Mouse (Mus musculus): ENCODE measurements around the gene Ttc13.

The Ttc13 gene

DNA sequence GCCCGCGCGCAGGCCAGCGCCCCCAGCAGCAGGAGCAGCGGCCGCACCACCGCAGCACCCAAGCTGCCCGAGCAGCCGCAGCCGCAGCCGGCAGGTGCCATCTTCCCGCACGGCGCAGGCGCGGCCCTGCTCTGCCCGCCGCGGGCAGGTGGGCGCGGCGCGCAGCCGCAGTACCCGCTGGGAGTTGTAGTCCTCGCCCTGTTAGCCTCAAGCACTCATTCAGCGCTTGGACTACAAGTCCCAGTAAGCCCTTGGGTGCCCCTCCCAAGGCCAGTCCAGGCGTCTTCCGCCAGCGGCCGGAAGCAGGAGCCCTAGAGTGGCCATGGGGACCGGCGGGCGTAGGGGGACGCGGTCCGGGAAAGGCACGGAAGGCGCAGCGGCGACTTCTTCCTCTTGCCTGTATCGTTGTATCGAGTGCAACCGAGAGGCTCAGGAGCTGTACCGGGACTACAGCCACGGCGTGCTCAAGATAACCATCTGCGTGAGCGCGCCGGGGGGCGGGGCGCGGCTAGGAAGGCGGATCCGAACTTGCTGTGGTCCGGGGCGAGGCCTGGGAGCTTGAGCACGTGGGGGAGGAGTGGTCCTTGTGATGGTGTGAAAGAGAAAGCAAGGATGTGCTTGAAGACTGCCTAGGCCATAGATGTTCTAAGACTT is at the start of gene Ttc13, which contains the start of gene Arv1:
Gene Ttc13 (minus strand): TSS at position 122 of the 654 bp plus-strand sequence.
Gene Arv1 (plus strand): TSS at position 278 of the 654 bp plus-strand sequence.
- DNase-seq (ENCODE audit: low read depth, low spot score): peak; percentile 98

DNA sequence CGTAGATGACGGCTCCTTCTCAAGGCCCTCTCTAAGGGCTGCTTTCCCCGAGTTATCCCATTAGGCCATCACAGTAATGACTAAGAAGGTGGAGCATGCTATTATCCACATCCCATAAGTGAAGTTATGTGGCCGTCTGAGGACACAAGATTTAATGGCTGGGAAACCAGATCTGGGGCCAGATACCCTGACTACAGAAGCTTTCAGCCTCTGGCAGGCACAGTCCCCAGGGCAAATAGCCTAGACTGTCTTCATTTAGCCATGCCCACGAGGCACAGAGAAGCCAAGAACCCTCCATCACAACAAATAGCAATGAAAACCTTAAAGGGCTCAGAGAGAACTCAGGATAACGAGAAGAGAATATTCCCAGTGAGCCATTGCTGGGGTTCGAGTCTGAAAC is 41.3 kb upstream of the Ttc13 start:
- DNase-seq (ENCODE audit: low read depth, low spot score): no peak

- DNase-seq (ENCODE audit: low read depth, low spot score): peak; percentile 78
Measured at GRCm38 (mm10) chr8:124758544-124758943, 36.8 kb upstream of the Ttc13 start.

GRCm38 (mm10) chr8:124756601-124757000 is 34.8 kb upstream of the Ttc13 start:
- DNase-seq (ENCODE audit: low read depth, low spot score): no peak

DNA sequence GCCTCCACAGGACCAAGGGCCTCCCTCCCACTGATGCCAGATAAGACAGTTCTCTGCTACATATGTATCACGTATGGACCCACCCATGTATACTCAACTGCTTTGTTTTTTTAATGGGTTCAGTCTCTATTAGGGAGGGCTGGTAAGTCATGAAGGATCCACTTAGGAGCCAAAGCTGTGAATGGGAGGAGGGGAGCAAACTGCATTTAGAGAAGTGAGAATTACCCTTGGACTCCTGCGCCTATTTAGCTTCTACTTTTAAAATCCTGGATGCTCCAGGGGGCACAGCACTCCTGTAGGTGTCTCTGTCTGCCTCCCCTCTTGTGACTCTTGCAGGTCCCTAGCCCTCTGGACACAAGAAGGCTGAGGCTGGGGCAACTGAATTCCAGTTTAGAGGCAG is 34.4 kb upstream of the Ttc13 start:
- no peak for DNase-seq (ENCODE audit: low read depth, low spot score)

- DNase-seq (ENCODE audit: low read depth, low spot score): no peak
Measured at GRCm38 (mm10) chr8:124755481-124755880, 33.7 kb upstream of the Ttc13 start.

DNA sequence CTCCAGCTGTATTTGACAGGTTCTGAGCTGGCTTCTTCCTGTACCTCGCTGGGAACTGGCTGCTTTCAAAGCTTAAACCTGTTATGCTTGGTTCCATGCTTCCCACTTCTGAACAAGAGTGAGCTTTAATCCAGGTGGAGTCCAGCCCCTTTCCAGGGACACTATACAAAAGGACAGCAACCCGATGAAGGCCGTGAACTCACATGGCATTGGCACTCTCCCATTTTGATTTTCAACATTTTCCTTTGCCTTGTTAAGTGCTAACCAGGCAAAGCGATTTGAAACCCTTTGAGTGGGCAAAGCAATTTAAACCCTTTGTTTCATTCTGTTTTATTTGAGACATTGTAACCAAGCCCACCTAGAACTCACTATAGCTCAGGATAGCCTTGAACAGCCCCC is 33.0 kb upstream of the Ttc13 start:
- DNase-seq (ENCODE audit: low read depth, low spot score): no peak

GRCm38 (mm10) chr8:124754101-124754791 is 32.5 kb upstream of the Ttc13 start:
- no peak for DNase-seq (ENCODE audit: low read depth, low spot score)

GRCm38 (mm10) chr8:124752325-124752862 is 30.6 kb upstream of the Ttc13 start:
- no peak for DNase-seq (ENCODE audit: low read depth, low spot score)

DNA sequence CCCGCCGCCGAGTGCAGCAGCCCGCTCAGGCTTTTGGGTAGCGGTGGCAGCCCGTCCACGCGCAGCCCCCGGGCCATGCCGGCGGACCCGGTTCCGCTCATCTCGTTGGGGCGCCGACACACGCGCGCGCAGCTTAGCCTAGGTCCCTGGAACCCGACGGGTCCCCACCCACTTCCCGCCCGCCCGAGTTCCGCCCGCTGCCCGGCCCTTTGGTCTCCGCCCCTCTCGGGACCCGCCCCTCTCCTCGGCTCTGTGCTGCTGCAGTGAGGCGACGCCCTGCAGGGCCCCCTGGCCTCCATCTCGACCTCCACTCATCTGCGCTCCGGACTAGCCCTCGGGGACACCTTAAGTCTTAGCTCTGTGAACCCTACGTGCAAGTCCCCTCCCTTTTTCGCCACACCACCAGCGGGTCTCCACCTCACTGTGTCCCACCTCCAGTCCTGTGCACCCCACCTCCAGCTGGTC is 30.0 kb upstream of the Ttc13 start, which contains the start of gene Fam89a:
Gene Fam89a (minus strand): TSS at position 124 of the 465 bp plus-strand sequence.
- DNase-seq (ENCODE audit: low read depth, low spot score): peak; percentile 85

GRCm38 (mm10) chr8:124751191-124751590 is 29.4 kb upstream of the Ttc13 start:
- peak; percentile 51 for DNase-seq (ENCODE audit: low read depth, low spot score)

DNA sequence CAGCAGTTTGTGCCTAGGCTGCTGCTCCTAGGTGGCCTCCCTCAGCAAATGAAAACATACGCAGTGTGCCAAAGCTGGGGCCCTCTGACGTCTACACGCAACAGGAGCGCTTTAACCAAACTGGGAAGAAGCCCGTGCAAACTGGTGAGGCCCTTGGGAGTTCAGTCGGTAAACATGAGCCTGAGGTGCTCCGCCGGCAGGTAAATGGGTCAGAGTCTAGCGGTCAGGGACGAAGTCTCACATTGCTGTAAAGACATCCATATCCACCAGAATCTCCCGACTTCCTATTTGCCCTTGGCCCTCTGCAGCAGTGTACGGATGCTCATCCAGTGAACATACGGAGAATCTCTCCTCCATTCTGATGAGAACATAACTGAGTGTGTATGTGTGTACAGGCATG is 24.9 kb upstream of the Ttc13 start:
- DNase-seq (ENCODE audit: low read depth, low spot score): no peak

GRCm38 (mm10) chr8:124739268-124739667 is 17.5 kb upstream of the Ttc13 start:
- peak; percentile 72 for DNase-seq (ENCODE audit: low read depth, low spot score)

DNA sequence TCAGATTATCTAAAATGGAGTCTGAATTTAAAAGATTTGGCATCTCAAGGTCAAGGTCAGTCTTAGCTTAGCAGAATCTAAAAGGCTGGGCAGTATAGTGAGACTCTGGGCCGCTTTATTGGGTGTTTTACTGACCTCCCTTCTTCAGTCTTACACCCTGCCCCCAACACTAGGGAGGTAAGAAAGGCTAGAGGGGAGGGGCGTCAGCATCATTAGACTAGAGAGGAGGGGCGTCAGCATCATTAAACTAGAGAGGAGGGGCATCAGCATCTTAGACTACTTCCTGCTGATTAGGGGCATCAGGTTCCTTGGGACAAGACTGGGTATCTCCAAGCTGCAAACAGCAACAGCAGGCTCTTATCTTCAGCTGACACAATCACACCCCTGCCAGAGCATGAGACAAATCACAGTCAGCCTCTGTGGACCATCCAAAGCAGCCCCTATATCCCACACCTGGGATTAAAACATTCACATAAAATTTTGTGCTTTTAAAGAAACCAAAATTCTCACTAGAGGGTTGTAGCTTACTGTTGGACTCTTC is 13.7 kb upstream of the Ttc13 start:
- DNase-seq (ENCODE audit: low read depth, low spot score): peak; percentile 55

DNA sequence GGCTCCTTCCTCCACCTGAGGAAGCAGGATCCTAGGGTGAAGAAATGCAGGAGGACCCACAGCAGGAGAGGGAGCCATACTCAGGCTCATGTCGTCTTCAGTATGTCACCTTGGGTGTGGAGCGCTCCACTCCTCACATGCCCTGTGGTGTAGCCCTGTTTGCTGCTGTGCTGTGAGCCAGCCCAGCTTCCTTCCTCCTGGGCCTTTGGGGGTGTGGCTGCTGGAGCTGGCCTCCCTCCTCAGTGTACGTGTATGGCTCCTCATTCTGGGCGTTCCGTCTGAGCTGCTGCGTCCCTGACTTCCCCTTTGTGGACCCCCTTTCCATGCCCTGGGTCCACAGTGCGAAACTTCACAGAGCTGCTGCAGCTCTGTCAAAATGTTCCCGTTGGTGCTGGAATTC is 11.0 kb upstream of the Ttc13 start:
- DNase-seq (ENCODE audit: low read depth, low spot score): no peak

DNA sequence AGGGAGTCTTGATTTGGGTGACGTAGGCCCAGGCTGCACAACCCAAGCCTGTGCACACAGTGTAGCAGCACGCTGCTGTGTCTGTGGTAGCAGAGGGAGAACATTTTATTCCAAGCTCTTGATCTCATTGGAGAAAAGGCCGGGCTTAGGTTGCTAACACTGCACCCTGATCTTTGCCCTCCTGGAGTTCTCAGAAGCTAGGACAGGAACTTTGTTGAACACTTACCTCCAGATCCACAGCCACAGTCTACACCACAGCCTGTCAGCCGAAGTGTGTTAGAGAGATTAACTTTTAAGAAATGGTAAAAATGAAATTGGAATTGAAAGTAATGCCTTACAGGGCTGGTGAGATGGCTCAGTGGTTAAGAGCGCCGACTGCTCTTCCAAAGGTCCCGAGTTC is 2.5 kb upstream of the Ttc13 start:
- DNase-seq (ENCODE audit: low read depth, low spot score): no peak

DNA sequence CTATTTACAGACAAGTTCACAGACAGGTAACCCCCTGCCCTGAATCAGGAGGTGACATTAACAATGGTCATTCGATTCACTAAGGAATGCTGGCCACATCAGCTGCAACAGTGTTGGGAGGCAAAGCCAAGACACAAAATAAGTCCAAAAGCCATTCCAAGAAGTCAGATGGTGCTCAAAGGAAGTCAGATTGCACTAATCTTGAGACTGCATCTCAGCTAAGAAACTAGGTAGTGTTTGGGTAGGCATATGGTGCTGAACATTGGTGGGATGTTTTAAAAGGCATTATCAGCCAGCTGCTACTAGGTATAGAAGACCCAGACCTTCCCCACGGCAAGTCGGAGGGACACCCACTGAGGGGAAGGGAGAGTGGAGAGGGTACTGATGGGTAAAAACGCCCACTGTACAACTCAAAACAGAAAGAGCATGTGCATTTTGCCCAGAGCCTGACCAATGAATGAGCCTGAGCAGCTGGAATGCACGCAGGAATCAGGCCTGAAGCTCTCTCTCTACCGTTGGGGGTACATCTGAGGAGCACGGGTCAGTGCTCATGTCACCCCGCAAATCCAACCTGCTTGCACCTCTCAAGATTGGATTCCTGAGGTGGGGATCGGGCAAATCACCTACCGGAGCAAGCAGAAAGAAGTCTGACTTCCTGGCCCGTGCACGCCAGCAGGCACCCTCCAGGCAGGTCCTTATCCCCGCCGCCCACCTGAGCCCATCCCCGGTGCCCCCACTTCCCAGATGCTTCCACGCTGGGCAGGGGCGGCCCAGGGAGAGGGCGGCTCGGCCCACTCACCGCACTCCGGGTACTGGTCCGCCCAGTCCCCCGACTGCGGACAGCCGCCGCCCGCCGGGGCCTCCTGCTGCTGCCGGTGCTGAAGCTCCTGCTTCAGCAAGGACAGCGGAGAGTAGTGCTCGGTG is 583 bp downstream of the Ttc13 start:
- peak; percentile 36 for DNase-seq (ENCODE audit: low read depth, low spot score)

DNA sequence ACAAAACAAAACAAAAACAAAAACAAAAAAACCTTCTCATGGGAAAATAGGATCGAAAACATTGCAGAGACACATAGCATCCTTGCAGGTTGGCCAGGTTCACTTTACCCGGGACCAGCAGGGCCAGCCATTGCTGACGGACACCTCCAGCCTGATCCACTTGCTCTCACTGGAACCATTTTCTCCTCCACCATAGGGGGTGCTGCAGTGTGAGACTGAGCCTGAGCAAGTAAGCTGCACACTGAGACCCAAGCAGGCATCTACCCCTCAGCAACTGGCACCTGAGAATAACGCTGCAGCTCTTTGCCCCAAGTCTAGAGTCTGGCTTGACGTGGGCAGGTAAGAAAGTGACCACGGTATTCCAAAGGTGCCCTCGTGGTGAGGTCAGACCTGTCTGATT is 1.6 kb downstream of the Ttc13 start:
- peak; percentile 43 for DNase-seq (ENCODE audit: low read depth, low spot score)

GRCm38 (mm10) chr8:124715736-124716135 is 6.0 kb downstream of the Ttc13 start:
- no peak for DNase-seq (ENCODE audit: low read depth, low spot score)

GRCm38 (mm10) chr8:124713207-124713606 is 8.6 kb downstream of the Ttc13 start:
- DNase-seq (ENCODE audit: low read depth, low spot score): no peak

GRCm38 (mm10) chr8:124705823-124706222 is 16.0 kb downstream of the Ttc13 start:
- peak; percentile 58 for DNase-seq (ENCODE audit: low read depth, low spot score)

Measured in ZHBTc4 (cell line).